Mouse (Mus musculus): ENCODE results near the gene Rpl23. TPM values are rescaled to one million over a fixed set of nuclear protein-coding genes. Genes with fewer than 3 reads are reported as not detected.

Gene Rpl23
- total and polyA plus RNA-seq, 2 experiments from 2014 or later, result 310 to 346 TPM

DNA sequence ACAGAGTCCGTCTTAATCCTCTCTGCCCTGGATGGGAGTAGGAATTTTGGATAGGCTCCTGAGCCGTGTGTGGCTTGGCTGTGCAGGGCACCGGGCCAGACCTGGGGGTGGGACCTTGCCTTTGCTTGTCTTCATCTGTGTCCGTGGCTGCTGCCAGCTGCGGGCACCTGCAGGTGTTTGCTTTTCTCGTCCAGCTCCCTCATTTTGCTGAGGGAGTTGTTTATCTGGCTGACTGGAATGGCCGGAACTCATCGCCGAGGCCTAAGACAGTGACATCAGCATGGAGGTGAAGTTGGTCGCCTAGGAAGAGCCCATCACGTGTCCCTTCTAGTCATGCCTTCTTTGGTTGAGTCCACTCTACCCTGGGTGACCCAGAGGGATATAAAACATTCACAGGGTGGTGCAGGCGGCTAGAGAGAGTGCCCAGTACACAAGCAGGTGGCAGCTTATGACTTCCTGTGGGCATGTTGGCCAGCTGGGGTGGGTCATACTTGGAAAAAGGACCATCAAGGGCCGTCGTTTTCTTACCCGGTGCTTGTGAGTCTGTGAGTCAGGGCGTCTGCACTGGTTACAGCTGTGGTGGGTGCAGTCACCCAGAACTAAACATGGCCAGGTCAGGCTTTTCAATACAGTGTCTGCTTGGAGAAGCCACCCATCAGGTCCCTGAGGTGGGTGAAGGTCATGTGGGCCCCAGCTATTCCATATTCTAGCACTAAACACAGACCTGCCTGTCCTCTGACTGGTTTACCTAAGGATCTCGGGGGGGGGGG is 31.7 kb upstream of the Rpl23 start:
- no peaks in the 10 kb centered on the region for H3K27me3 ChIP-seq (ENCODE audit: insufficient read depth, low read length)
- ATAC-seq (no peak), DNase-seq (no peak)
- H3K36me3 ChIP-seq (ENCODE audit: insufficient read depth), result peaks cover 27% of the 10 kb centered on the region
- H3K27ac ChIP-seq (ENCODE audit: low read depth, low read length), result peak overlapping the region; percentile 86
- H3K9me3 ChIP-seq (ENCODE audit: low read length), result no peaks in the 10 kb centered on the region
- peaks cover 24% of the 10 kb centered on the region for H3K4me1 ChIP-seq (ENCODE audit: insufficient read depth)
- H3K4me2 ChIP-seq (ENCODE audit: low read depth), result 0 out of 2 replicates have a peak overlapping the region, but pooled peaks have one; percentile 45
- 67% methylated on average over 17 of the region's 17 CpGs for WGBS
- H3K9ac ChIP-seq, result no peak overlapping the region
- no peak for TF ChIP-seq CTCF (IDR thresholded peaks at IDR 0.05; ENCODE audit: low read depth)
- H3K4me3 ChIP-seq (ENCODE audit: low read depth, low read length), result no peak overlapping the region

DNA sequence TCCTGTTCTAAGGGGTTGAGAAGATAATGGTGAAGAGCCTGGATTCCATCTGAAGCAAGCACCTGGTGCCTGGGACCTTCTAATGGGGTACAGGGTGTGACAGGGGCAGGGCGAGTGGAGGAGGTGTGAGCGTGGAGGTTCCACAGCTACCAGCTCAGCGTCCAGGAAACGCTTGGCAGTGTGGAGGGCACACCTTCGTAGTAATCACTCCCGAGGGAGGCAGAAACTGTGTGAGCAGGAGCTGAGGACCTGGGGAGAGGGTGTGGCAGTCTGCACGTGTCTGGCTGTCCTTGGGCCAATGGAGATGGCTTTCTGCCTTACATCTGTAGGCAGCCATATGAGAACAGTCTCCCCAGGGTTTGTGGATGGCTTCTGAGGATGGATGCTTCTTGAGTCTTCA is 30.8 kb upstream of the Rpl23 start:
- Histone ChIP-seq H3K36me3 (ENCODE audit: insufficient read depth) (peaks cover 35% of the 10 kb centered on the region), H3K27me3 (ENCODE audit: insufficient read depth, low read length) (no peaks in the 10 kb centered on the region), H3K9me3 (ENCODE audit: low read length) (no peaks in the 10 kb centered on the region), H3K4me3 (ENCODE audit: low read depth, low read length) (no peak overlapping the region), H3K4me1 (ENCODE audit: insufficient read depth) (peaks cover 32% of the 10 kb centered on the region), H3K4me2 (ENCODE audit: low read depth) (peak overlapping the region; percentile 45), H3K27ac (ENCODE audit: low read depth, low read length) (peak overlapping the region; percentile 86), H3K9ac (peak overlapping the region; percentile 48)
- TF ChIP-seq CTCF (IDR thresholded peaks at IDR 0.05; ENCODE audit: low read depth), result no peak
- ATAC-seq (peak; percentile 42), DNase-seq (peak; percentile 34)
- WGBS, result 31% methylated on average over 7 of the region's 7 CpGs

DNA sequence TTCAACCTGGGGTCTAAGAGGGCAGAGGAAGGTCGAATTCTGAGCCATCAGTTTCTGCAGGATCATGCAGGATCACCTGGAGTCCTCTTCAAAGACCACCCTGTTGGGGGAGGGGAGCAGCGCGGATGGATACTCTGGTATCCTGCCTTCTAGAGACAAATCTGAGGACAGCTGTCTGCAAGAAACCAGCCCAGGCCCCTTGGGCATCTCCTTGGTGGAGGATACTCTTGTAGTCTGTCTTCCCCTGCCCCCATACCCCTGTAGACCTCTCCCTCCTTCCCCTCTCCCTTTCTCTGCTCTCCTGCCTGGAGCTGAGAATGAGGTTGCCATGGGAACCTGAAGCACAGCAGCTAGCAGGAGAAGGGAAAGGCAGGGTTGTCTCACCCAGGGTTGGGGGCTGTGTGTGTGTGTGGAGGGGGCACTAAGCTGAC is 30.3 kb upstream of the Rpl23 start:
- ATAC-seq (peak; percentile 96), DNase-seq (peak; percentile 79)
- peak overlapping the region; percentile 48 for H3K9ac ChIP-seq
- no peaks in the 10 kb centered on the region for H3K9me3 ChIP-seq (ENCODE audit: low read length)
- H3K27me3 ChIP-seq (ENCODE audit: insufficient read depth, low read length), result no peaks in the 10 kb centered on the region
- WGBS, result 42% methylated on average over 3 of the region's 3 CpGs
- H3K4me1 ChIP-seq (ENCODE audit: insufficient read depth), result peaks cover 34% of the 10 kb centered on the region
- peak overlapping the region; percentile 18; the same call in 1 of the 2 replicates for H3K4me3 ChIP-seq (ENCODE audit: low read depth, low read length)
- peak overlapping the region; percentile 45 for H3K4me2 ChIP-seq (ENCODE audit: low read depth)
- no peak for TF ChIP-seq CTCF (IDR thresholded peaks at IDR 0.05; ENCODE audit: low read depth)
- peak overlapping the region; percentile 86 for H3K27ac ChIP-seq (ENCODE audit: low read depth, low read length)
- peaks cover 41% of the 10 kb centered on the region for H3K36me3 ChIP-seq (ENCODE audit: insufficient read depth)

DNA sequence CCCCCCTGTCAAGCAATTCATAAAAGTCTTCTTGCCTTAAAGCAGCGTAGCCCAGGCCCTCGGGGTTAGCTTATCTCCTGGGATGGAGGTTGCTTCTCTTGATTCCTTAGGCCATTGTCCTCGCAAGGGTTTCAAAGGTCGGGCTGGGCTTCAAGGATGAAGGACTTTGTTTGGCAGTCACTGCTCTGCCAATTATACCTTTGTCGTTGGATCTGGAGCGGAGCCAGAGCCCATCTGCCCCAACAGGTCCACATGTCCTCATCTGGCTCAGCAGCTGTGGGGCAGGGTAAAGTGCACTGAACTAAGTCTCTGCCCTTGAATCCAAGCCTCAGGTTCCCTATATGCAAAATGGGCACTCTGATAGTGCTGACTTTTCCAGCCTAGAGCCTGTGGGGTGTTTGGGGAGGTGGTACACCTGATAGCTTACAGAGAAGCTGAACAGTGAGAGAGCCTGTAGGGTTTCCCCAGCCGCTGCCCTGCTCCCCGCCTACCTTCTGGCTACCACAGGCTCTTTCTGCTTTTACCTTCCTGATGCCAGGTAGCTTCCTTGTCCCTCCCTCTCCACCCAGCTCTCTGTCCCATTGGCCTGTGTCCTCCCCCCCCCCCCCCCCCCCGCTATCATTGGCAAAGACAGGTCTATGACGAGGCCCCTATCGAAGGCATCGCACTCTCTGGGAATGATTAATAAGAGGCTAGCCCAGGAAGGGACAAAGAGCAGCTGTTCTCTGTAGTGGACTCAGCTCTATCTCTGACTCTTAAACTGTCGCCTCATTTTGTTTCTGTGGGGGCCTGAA is 29.5 kb upstream of the Rpl23 start:
- DNase-seq (no peak), ATAC-seq (0 out of 2 replicates have a peak, but pooled peaks have one; percentile 30)
- peak overlapping the region; percentile 45 for H3K4me2 ChIP-seq (ENCODE audit: low read depth)
- H3K9ac ChIP-seq, result peak overlapping the region; percentile 48
- H3K27me3 ChIP-seq (ENCODE audit: insufficient read depth, low read length), result no peaks in the 10 kb centered on the region
- H3K36me3 ChIP-seq (ENCODE audit: insufficient read depth), result peaks cover 44% of the 10 kb centered on the region
- TF ChIP-seq CTCF (IDR thresholded peaks at IDR 0.05; ENCODE audit: low read depth), result no peak
- no peaks in the 10 kb centered on the region for H3K9me3 ChIP-seq (ENCODE audit: low read length)
- peak overlapping the region; percentile 86 for H3K27ac ChIP-seq (ENCODE audit: low read depth, low read length)
- peaks cover 34% of the 10 kb centered on the region for H3K4me1 ChIP-seq (ENCODE audit: insufficient read depth)
- 25% methylated on average over 12 of the region's 13 CpGs for WGBS
- no peak overlapping the region for H3K4me3 ChIP-seq (ENCODE audit: low read depth, low read length)

DNA sequence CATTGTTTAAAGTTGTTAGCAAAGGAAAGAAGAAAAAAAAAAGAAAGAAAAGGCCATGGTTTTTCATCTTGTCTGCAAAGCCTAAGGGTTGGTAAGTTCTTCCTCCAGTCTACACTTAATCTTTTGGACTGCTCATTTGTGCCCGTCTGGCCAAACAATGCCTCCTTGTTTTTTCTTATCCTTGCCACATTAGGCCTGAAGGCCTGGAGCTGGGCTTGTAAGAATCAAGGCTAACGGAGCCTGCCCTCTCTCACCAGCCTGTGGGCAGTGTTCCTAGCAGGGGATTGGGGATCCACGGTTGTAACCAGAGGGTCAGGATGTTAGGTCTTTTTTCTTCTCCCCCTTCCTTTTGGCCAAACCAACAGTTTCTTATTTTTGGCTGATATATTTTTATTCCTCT is 28.7 kb upstream of the Rpl23 start:
- DNase-seq (no peak), ATAC-seq (no peak)
- Histone ChIP-seq H3K27me3 (ENCODE audit: insufficient read depth, low read length) (no peaks in the 10 kb centered on the region), H3K9ac (no peak overlapping the region), H3K9me3 (ENCODE audit: low read length) (no peaks in the 10 kb centered on the region), H3K36me3 (ENCODE audit: insufficient read depth) (peaks cover 38% of the 10 kb centered on the region), H3K4me3 (ENCODE audit: low read depth, low read length) (no peak overlapping the region), H3K4me2 (ENCODE audit: low read depth) (no peak overlapping the region), H3K27ac (ENCODE audit: low read depth, low read length) (peak overlapping the region; percentile 86; the same call in 1 of the 2 replicates), H3K4me1 (ENCODE audit: insufficient read depth) (peaks cover 41% of the 10 kb centered on the region)
- WGBS, result 11% methylated on average over 3 of the region's 3 CpGs
- no peak for TF ChIP-seq CTCF (IDR thresholded peaks at IDR 0.05; ENCODE audit: low read depth)

DNA sequence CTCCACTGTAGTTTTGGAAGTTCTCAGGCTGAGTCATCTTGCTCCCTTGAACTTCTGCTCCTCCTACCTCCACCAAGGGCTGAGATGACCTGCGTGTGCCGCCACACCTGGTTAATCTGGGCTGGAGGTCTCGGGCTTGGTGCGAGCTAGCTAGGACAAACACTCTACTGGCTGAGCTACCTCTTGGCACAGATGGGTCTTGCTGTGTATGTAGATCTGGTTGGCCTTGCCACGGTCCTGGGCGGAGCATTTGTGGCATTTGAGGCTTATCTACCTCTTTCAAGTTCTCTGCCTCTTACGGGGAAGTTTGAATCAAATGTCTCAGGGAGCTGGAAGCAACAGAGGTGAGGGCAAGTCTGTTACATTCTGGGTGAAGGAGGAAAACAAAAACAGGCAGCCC is 28.1 kb upstream of the Rpl23 start:
- H3K4me2 ChIP-seq (ENCODE audit: low read depth), result no peak overlapping the region
- peaks cover 32% of the 10 kb centered on the region for H3K36me3 ChIP-seq (ENCODE audit: insufficient read depth)
- no peak for TF ChIP-seq CTCF (IDR thresholded peaks at IDR 0.05; ENCODE audit: low read depth)
- WGBS, result 70% methylated on average over 7 of the region's 7 CpGs
- H3K27ac ChIP-seq (ENCODE audit: low read depth, low read length), result no peak overlapping the region
- no peak overlapping the region for H3K9ac ChIP-seq
- H3K4me1 ChIP-seq (ENCODE audit: insufficient read depth), result peaks cover 47% of the 10 kb centered on the region
- H3K4me3 ChIP-seq (ENCODE audit: low read depth, low read length), result no peak overlapping the region
- H3K27me3 ChIP-seq (ENCODE audit: insufficient read depth, low read length), result no peaks in the 10 kb centered on the region
- ATAC-seq (no peak), DNase-seq (no peak)
- no peaks in the 10 kb centered on the region for H3K9me3 ChIP-seq (ENCODE audit: low read length)
